Mouse (Mus musculus) thymus, postnatal 36 days (tissue): Measurements from ENCODE around the gene Rapgef2.

Experiments
- DNase-seq, 2 experiments: peaks; one replicate each; pipeline ENCODE4 v3.0.0; 2022; ENCODE audit warnings: mixed read lengths in 2 of 2

Rapgef2 gene

GRCm38 (mm10) chr3:79161834-79162401 lies 124.4 kb downstream of the Rapgef2 start:
- no peak for DNase-seq

DNA sequence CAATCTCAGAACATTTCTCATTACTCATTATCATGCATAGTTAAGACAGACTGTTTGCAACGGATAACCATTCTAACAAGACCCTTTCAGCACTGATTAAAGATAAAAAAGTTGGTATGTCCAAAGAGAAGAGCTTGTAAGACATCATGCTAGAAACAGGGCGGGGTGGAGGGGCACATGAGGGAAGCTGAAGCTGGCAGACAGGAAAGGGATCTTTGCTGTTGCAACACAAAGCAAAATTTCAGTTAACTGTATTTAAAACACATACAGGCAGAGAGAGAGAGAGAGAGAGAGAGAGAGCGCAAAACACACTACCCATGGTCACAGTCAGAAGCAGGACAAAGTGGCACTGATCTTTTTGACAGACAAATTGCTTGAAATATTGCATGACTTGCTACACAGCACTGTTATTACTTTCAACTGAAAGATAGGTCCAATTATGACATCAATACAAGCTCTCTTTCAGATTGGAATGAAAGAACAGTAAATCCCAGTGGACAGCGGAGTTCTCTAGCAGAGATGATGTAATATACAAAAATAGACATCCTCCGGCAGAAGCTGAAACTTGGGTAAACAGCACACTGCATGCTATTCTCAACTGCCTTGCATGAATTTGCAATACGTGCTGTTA lies 125.1 kb downstream of the Rapgef2 start:
- DNase-seq: no peak

DNA sequence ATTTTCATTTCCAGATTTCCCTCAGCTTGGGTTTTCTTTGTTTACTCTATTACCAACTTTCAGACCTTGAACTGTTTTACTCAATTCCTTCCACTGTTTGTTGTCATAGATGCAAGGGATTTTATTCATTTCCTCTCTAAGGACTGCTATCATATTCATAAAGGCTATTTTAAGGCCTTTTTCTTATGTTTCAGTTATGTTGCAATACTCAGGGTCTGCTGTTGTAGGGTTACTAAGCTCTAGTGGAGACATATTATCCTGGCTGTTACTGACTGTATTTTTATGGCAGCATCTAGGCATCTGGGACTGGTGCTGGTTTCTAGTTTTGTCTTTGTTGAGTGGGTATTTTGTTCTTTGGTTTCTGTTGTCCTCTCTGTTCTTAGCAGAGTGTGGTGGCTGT lies 128.1 kb downstream of the Rapgef2 start:
- DNase-seq: no peak

DNA sequence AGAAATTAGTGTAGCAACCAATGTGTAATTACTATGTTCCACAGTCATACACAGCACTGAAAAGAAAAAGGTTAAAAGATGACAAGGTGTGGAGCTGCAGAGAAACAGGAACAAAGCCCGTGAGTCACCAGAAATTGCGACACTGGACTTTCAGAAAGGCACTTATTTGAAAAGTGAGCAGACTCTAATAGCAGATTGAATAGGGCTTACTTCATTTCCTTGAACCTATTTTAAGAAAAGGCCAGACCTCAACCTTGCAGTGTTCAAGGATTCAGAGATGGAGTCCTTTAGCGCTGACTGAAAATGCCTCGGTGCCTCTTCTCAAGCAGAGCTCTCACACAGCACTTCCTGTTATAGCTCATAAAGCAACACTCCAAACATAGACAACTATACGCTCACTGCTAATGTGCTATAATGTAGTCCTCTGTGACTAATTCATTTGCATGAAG lies 133.3 kb downstream of the Rapgef2 start:
- DNase-seq: no peak

DNA sequence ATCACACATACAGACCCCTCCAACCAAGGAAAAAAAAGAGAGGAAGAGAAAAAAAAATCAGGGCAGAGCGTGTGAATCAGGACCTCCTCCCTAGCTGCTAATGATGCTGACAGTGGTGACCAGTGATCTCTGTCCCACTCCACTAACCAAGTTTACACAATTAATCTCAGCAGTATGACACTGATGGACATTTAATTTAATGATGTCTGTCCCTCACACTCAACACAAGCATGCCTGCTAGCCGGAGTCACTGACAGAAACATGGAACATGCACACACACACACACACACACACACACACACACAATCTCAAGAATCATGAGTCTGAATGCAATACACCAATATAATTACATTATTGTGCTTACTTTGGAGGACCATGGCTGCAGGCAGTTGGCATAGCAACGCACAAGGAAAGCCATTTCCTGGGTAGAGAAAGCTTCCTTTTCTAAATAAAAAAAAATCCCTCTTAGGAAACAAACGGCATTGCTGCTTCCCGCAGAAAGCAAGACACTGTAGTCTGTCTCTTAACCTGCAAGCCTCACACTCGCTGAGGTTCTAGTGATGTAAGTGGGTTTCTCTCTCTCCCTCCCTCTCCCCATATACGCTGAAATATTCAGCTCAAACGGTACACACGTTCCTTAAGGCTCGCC lies 140.8 kb downstream of the Rapgef2 start:
- no peak for DNase-seq

GRCm38 (mm10) chr3:79144672-79145406 lies 141.5 kb downstream of the Rapgef2 start:
- no peak for DNase-seq

- DNase-seq: no peak
These were observed 142.2 kb downstream of the Rapgef2 start for GRCm38 (mm10) chr3:79144085-79144484.

GRCm38 (mm10) chr3:79139245-79139644 lies 147.1 kb downstream of the Rapgef2 start:
- DNase-seq: no peak

GRCm38 (mm10) chr3:79138601-79139000 lies 147.7 kb downstream of the Rapgef2 start:
- no peak for DNase-seq

GRCm38 (mm10) chr3:79130991-79131390 lies 155.3 kb downstream of the Rapgef2 start:
- no peak for DNase-seq

- DNase-seq: no peak
These were observed 157.2 kb downstream of the Rapgef2 start for GRCm38 (mm10) chr3:79129044-79129600.

- no peak for DNase-seq
These were observed 158.5 kb downstream of the Rapgef2 start for GRCm38 (mm10) chr3:79127797-79128196.

GRCm38 (mm10) chr3:79126857-79127256 lies 159.5 kb downstream of the Rapgef2 start:
- no peak for DNase-seq

GRCm38 (mm10) chr3:79121391-79121790 lies 164.9 kb downstream of the Rapgef2 start:
- no peak for DNase-seq

- no peak for DNase-seq
These were observed 166.3 kb downstream of the Rapgef2 start for GRCm38 (mm10) chr3:79119983-79120382.

DNA sequence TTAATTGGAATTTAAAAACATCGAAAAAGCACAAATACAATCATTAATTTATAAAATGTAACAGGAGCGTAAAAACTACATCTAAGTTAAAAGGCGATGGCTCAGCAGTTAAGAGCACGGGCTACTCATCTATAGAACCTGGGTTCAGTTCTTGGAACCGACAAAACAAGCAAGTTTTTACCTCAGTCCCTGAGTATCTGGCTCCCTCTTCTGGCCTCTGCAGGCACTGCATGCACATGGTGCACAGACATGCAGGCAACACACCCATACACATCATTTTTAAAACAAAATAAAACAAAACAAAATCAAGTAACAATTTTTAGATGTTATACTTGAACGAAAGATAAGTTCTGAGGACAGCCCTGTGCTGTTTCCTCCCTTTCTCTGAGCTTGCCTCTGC lies 176.2 kb downstream of the Rapgef2 start:
- DNase-seq: peak; percentile 35 to 41

GRCm38 (mm10) chr3:79108246-79108645 lies 178.1 kb downstream of the Rapgef2 start:
- DNase-seq: no peak

- DNase-seq: no peak
These were observed 180.0 kb downstream of the Rapgef2 start for GRCm38 (mm10) chr3:79106360-79106759.

DNA sequence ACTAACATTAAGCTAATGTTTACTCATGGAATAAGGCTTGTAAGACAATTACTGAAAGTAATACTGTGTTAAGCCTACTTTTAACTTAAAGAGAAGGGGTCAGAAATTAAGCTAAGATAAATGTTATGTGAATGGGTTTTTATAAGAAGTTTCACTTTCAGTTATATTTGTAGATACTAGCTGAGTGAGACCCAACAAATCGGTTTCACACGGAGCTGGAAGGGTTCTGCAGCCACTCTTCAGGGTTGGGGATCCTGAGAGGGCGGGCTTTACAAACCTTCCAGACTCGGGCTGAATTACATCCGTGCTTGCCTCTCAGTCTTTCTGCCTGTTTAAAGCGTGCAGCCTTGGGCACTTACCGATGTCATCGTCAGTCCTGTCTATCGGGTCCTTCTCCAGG lies 182.7 kb downstream of the Rapgef2 start:
- DNase-seq: no peak

DNA sequence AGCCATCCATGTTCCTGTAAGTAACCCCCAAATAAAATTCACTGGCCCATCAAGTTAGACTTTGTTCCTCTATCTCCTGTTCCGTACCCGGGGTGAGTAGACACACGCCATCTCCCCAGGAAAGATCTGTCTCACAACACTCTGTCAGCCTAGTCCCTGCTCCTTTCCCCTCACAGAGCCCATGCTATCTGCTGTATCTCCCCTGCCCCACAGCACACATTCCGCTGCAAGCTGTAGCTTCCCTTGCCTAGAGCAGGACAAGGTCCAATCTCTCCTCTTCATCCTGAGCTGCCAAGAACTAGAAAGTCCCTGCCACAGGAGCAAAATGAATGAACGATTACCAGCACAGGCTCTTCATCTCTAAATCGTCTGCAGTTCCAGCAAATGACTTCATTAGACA lies 184.6 kb downstream of the Rapgef2 start:
- DNase-seq: no peak

- DNase-seq: no peak
These were observed 185.5 kb downstream of the Rapgef2 start for GRCm38 (mm10) chr3:79100831-79101230.

GRCm38 (mm10) chr3:79089091-79089490 lies 197.2 kb downstream of the Rapgef2 start:
- DNase-seq: no peak

GRCm38 (mm10) chr3:79088461-79088860 lies 197.9 kb downstream of the Rapgef2 start:
- no peak for DNase-seq
